Mouse (Mus musculus): ENCODE measurements around the gene Txnrd2. TPM values are rescaled to one million over a fixed set of nuclear protein-coding genes. Genes with fewer than 3 reads are reported as not detected.

Gene Txnrd2
- total RNA-seq, 1 experiment from 2014 or later: 8.5 TPM

- no peak for ATAC-seq (ENCODE audit: extremely low read depth, insufficient number of reproducible peaks, low FRiP score, poor library complexity, severe bottlenecking)
Observed at GRCm38 (mm10) chr16:18433341-18433920, 7.2 kb downstream of the Txnrd2 start.

- no peak for ATAC-seq (ENCODE audit: extremely low read depth, insufficient number of reproducible peaks, low FRiP score, poor library complexity, severe bottlenecking)
Observed at GRCm38 (mm10) chr16:18436128-18436527, 9.9 kb downstream of the Txnrd2 start.

GRCm38 (mm10) chr16:18443385-18443841 lies 17.2 kb downstream of the Txnrd2 start:
- ATAC-seq (ENCODE audit: extremely low read depth, insufficient number of reproducible peaks, low FRiP score, poor library complexity, severe bottlenecking): peak; percentile 80

- no peak for ATAC-seq (ENCODE audit: extremely low read depth, insufficient number of reproducible peaks, low FRiP score, poor library complexity, severe bottlenecking)
Observed at GRCm38 (mm10) chr16:18447243-18447642, 21.1 kb downstream of the Txnrd2 start.

- no peak for ATAC-seq (ENCODE audit: extremely low read depth, insufficient number of reproducible peaks, low FRiP score, poor library complexity, severe bottlenecking)
Observed at GRCm38 (mm10) chr16:18448104-18448503, 21.9 kb downstream of the Txnrd2 start.

- ATAC-seq (ENCODE audit: extremely low read depth, insufficient number of reproducible peaks, low FRiP score, poor library complexity, severe bottlenecking): no peak
Observed at GRCm38 (mm10) chr16:18449005-18449404, 22.8 kb downstream of the Txnrd2 start.

- no peak for ATAC-seq (ENCODE audit: extremely low read depth, insufficient number of reproducible peaks, low FRiP score, poor library complexity, severe bottlenecking)
Observed at GRCm38 (mm10) chr16:18451486-18452181, 25.4 kb downstream of the Txnrd2 start.

- no peak for ATAC-seq (ENCODE audit: extremely low read depth, insufficient number of reproducible peaks, low FRiP score, poor library complexity, severe bottlenecking)
Observed at GRCm38 (mm10) chr16:18452361-18452862, 26.2 kb downstream of the Txnrd2 start.

- no peak for ATAC-seq (ENCODE audit: extremely low read depth, insufficient number of reproducible peaks, low FRiP score, poor library complexity, severe bottlenecking)
Observed at GRCm38 (mm10) chr16:18453846-18454245, 27.7 kb downstream of the Txnrd2 start.

GRCm38 (mm10) chr16:18455407-18455806 lies 29.2 kb downstream of the Txnrd2 start:
- no peak for ATAC-seq (ENCODE audit: extremely low read depth, insufficient number of reproducible peaks, low FRiP score, poor library complexity, severe bottlenecking)

- ATAC-seq (ENCODE audit: extremely low read depth, insufficient number of reproducible peaks, low FRiP score, poor library complexity, severe bottlenecking): no peak
Observed at GRCm38 (mm10) chr16:18458661-18459060, 32.5 kb downstream of the Txnrd2 start.

- ATAC-seq (ENCODE audit: extremely low read depth, insufficient number of reproducible peaks, low FRiP score, poor library complexity, severe bottlenecking): no peak
Observed at GRCm38 (mm10) chr16:18459335-18459954, 33.3 kb downstream of the Txnrd2 start.

- ATAC-seq (ENCODE audit: extremely low read depth, insufficient number of reproducible peaks, low FRiP score, poor library complexity, severe bottlenecking): peak; percentile 21; the same call in 1 of the 2 replicates
Observed at GRCm38 (mm10) chr16:18459955-18460370, 33.8 kb downstream of the Txnrd2 start.

GRCm38 (mm10) chr16:18460826-18461225 lies 34.6 kb downstream of the Txnrd2 start:
- no peak for ATAC-seq (ENCODE audit: extremely low read depth, insufficient number of reproducible peaks, low FRiP score, poor library complexity, severe bottlenecking)

GRCm38 (mm10) chr16:18462031-18462430 lies 35.8 kb downstream of the Txnrd2 start:
- ATAC-seq (ENCODE audit: extremely low read depth, insufficient number of reproducible peaks, low FRiP score, poor library complexity, severe bottlenecking): no peak

- no peak for ATAC-seq (ENCODE audit: extremely low read depth, insufficient number of reproducible peaks, low FRiP score, poor library complexity, severe bottlenecking)
Observed at GRCm38 (mm10) chr16:18462598-18462997, 36.4 kb downstream of the Txnrd2 start.

- ATAC-seq (ENCODE audit: extremely low read depth, insufficient number of reproducible peaks, low FRiP score, poor library complexity, severe bottlenecking): no peak
Observed at GRCm38 (mm10) chr16:18464271-18464670, 38.1 kb downstream of the Txnrd2 start.

- no peak for ATAC-seq (ENCODE audit: extremely low read depth, insufficient number of reproducible peaks, low FRiP score, poor library complexity, severe bottlenecking)
Observed at GRCm38 (mm10) chr16:18470829-18471228, 44.6 kb downstream of the Txnrd2 start.

- ATAC-seq (ENCODE audit: extremely low read depth, insufficient number of reproducible peaks, low FRiP score, poor library complexity, severe bottlenecking): no peak
Observed at GRCm38 (mm10) chr16:18471381-18471955, 45.3 kb downstream of the Txnrd2 start.

- ATAC-seq (ENCODE audit: extremely low read depth, insufficient number of reproducible peaks, low FRiP score, poor library complexity, severe bottlenecking): no peak
Observed at GRCm38 (mm10) chr16:18471976-18472375, 45.8 kb downstream of the Txnrd2 start.
